Mouse (Mus musculus): ENCODE measurements around the gene Kif21b. TPM values are rescaled to one million over a fixed set of nuclear protein-coding genes. Genes with fewer than 3 reads are reported as not detected.

Gene Kif21b
- polyA plus RNA-seq, 1 experiment from 2014 or later = 78.3 TPM

GRCm38 (mm10) chr1:136178741-136179140 lies 47.6 kb downstream of the Kif21b start:
- 76% methylated on average over 6 of the region's 6 CpGs for WGBS
- peaks cover 14% of the 10 kb centered on the region for H3K36me3 ChIP-seq (ENCODE audit: control insufficient read depth, insufficient read depth)
- no peak overlapping the region for H3K4me3 ChIP-seq (replicated peaks; ENCODE audit: low read length)
- no peak overlapping the region for H3K9ac ChIP-seq (replicated peaks; ENCODE audit: low read depth, low read length)
- H3K27ac ChIP-seq (ENCODE audit: low read length) = no peak overlapping the region; the same call in 1 of the 2 replicates
- no peak for ATAC-seq
- no peak overlapping the region for H3K4me2 ChIP-seq (ENCODE audit: low read length)
- H3K9me3 ChIP-seq (ENCODE audit: control insufficient read depth, low read length) = no peaks in the 10 kb centered on the region
- H3K4me1 ChIP-seq (replicated peaks; ENCODE audit: control insufficient read depth, insufficient read depth, low read length) = peaks cover 7% of the 10 kb centered on the region
- no peaks in the 10 kb centered on the region for H3K27me3 ChIP-seq (replicated peaks; ENCODE audit: control insufficient read depth, insufficient read depth, low read length)

- WGBS = 50% methylated on average over 2 of the region's 2 CpGs
- Histone ChIP-seq H3K4me3 (replicated peaks; ENCODE audit: low read length) (no peak overlapping the region), H3K27ac (ENCODE audit: low read length) (no peak overlapping the region; the same call in 1 of the 2 replicates), H3K9ac (replicated peaks; ENCODE audit: low read depth, low read length) (no peak overlapping the region), H3K4me2 (ENCODE audit: low read length) (no peak overlapping the region), H3K4me1 (replicated peaks; ENCODE audit: control insufficient read depth, insufficient read depth, low read length) (no peaks in the 10 kb centered on the region; the same call in 1 of the 2 replicates), H3K9me3 (ENCODE audit: control insufficient read depth, low read length) (no peaks in the 10 kb centered on the region), H3K36me3 (ENCODE audit: control insufficient read depth, insufficient read depth) (peaks cover 14% of the 10 kb centered on the region), H3K27me3 (replicated peaks; ENCODE audit: control insufficient read depth, insufficient read depth, low read length) (no peaks in the 10 kb centered on the region)
- peak; percentile 18; the same call in 1 of the 2 replicates for ATAC-seq
These were observed 48.4 kb downstream of the Kif21b start for GRCm38 (mm10) chr1:136179511-136180001.

GRCm38 (mm10) chr1:136190033-136190432 lies 58.8 kb downstream of the Kif21b start:
- no peak overlapping the region for H3K9ac ChIP-seq (replicated peaks; ENCODE audit: low read depth, low read length)
- 91% methylated on average over 5 of the region's 5 CpGs for WGBS
- no peaks in the 10 kb centered on the region for H3K36me3 ChIP-seq (ENCODE audit: control insufficient read depth, insufficient read depth)
- H3K27ac ChIP-seq (ENCODE audit: low read length) = no peak overlapping the region
- no peaks in the 10 kb centered on the region for H3K4me1 ChIP-seq (replicated peaks; ENCODE audit: control insufficient read depth, insufficient read depth, low read length)
- H3K27me3 ChIP-seq (replicated peaks; ENCODE audit: control insufficient read depth, insufficient read depth, low read length) = no peaks in the 10 kb centered on the region
- ATAC-seq = no peak
- H3K4me3 ChIP-seq (replicated peaks; ENCODE audit: low read length) = no peak overlapping the region
- H3K9me3 ChIP-seq (ENCODE audit: control insufficient read depth, low read length) = no peaks in the 10 kb centered on the region
- H3K4me2 ChIP-seq (ENCODE audit: low read length) = no peak overlapping the region

GRCm38 (mm10) chr1:136212803-136213202 lies 81.6 kb downstream of the Kif21b start, which contains the start of gene Mroh3:
Gene Mroh3, minus strand, starts transcription at chr1:136212828.
- Histone ChIP-seq H3K27me3 (replicated peaks; ENCODE audit: control insufficient read depth, insufficient read depth, low read length) (no peaks in the 10 kb centered on the region), H3K4me2 (ENCODE audit: low read length) (no peak within 1 kb of the TSS), H3K27ac (ENCODE audit: low read length) (no peak within 1 kb of the TSS), H3K4me3 (replicated peaks; ENCODE audit: low read length) (no peak within 1 kb of the TSS), H3K9me3 (ENCODE audit: control insufficient read depth, low read length) (no peaks in the 10 kb centered on the region), H3K36me3 (ENCODE audit: control insufficient read depth, insufficient read depth) (no peaks in the 10 kb centered on the region; the same call in 1 of the 2 replicates), H3K9ac (replicated peaks; ENCODE audit: low read depth, low read length) (no peak within 1 kb of the TSS), H3K4me1 (replicated peaks; ENCODE audit: control insufficient read depth, insufficient read depth, low read length) (no peaks in the 10 kb centered on the region)
- ATAC-seq = peak; percentile 64
- 42% methylated on average over 3 of the region's 3 CpGs for WGBS

GRCm38 (mm10) chr1:136214304-136214703 lies 83.1 kb downstream of the Kif21b start:
- Histone ChIP-seq H3K4me1 (replicated peaks; ENCODE audit: control insufficient read depth, insufficient read depth, low read length) (no peaks in the 10 kb centered on the region), H3K4me3 (replicated peaks; ENCODE audit: low read length) (no peak overlapping the region), H3K9me3 (ENCODE audit: control insufficient read depth, low read length) (no peaks in the 10 kb centered on the region), H3K27me3 (replicated peaks; ENCODE audit: control insufficient read depth, insufficient read depth, low read length) (no peaks in the 10 kb centered on the region), H3K27ac (ENCODE audit: low read length) (no peak overlapping the region), H3K36me3 (ENCODE audit: control insufficient read depth, insufficient read depth) (no peaks in the 10 kb centered on the region; the same call in 1 of the 2 replicates), H3K4me2 (ENCODE audit: low read length) (no peak overlapping the region), H3K9ac (replicated peaks; ENCODE audit: low read depth, low read length) (no peak overlapping the region)
- WGBS = 81% methylated on average over 15 of the region's 15 CpGs
- no peak for ATAC-seq

GRCm38 (mm10) chr1:136220037-136220871 lies 89.1 kb downstream of the Kif21b start:
- H3K4me1 ChIP-seq (replicated peaks; ENCODE audit: control insufficient read depth, insufficient read depth, low read length) = no peaks in the 10 kb centered on the region
- no peaks in the 10 kb centered on the region for H3K9me3 ChIP-seq (ENCODE audit: control insufficient read depth, low read length)
- WGBS = 79% methylated on average over 10 of the region's 10 CpGs
- H3K4me2 ChIP-seq (ENCODE audit: low read length) = no peak overlapping the region
- no peak overlapping the region for H3K9ac ChIP-seq (replicated peaks; ENCODE audit: low read depth, low read length)
- H3K4me3 ChIP-seq (replicated peaks; ENCODE audit: low read length) = no peak overlapping the region
- H3K27ac ChIP-seq (ENCODE audit: low read length) = no peak overlapping the region
- ATAC-seq = no peak
- H3K27me3 ChIP-seq (replicated peaks; ENCODE audit: control insufficient read depth, insufficient read depth, low read length) = no peaks in the 10 kb centered on the region
- no peaks in the 10 kb centered on the region; the same call in none of the 2 replicates for H3K36me3 ChIP-seq (ENCODE audit: control insufficient read depth, insufficient read depth)

GRCm38 (mm10) chr1:136222386-136222785 lies 91.2 kb downstream of the Kif21b start:
- H3K27me3 ChIP-seq (replicated peaks; ENCODE audit: control insufficient read depth, insufficient read depth, low read length) = no peaks in the 10 kb centered on the region
- H3K4me3 ChIP-seq (replicated peaks; ENCODE audit: low read length) = no peak overlapping the region
- H3K4me1 ChIP-seq (replicated peaks; ENCODE audit: control insufficient read depth, insufficient read depth, low read length) = no peaks in the 10 kb centered on the region
- 92% methylated on average over 10 of the region's 10 CpGs for WGBS
- no peak overlapping the region for H3K9ac ChIP-seq (replicated peaks; ENCODE audit: low read depth, low read length)
- no peak overlapping the region for H3K27ac ChIP-seq (ENCODE audit: low read length)
- no peak overlapping the region for H3K4me2 ChIP-seq (ENCODE audit: low read length)
- ATAC-seq = no peak
- no peaks in the 10 kb centered on the region for H3K9me3 ChIP-seq (ENCODE audit: control insufficient read depth, low read length)
- no peaks in the 10 kb centered on the region; the same call in none of the 2 replicates for H3K36me3 ChIP-seq (ENCODE audit: control insufficient read depth, insufficient read depth)

- Histone ChIP-seq H3K36me3 (ENCODE audit: control insufficient read depth, insufficient read depth) (no peaks in the 10 kb centered on the region; the same call in none of the 2 replicates), H3K4me2 (ENCODE audit: low read length) (no peak overlapping the region), H3K27ac (ENCODE audit: low read length) (no peak overlapping the region), H3K4me1 (replicated peaks; ENCODE audit: control insufficient read depth, insufficient read depth, low read length) (peaks cover 7% of the 10 kb centered on the region), H3K4me3 (replicated peaks; ENCODE audit: low read length) (no peak overlapping the region), H3K9me3 (ENCODE audit: control insufficient read depth, low read length) (no peaks in the 10 kb centered on the region), H3K9ac (replicated peaks; ENCODE audit: low read depth, low read length) (no peak overlapping the region), H3K27me3 (replicated peaks; ENCODE audit: control insufficient read depth, insufficient read depth, low read length) (no peaks in the 10 kb centered on the region)
- WGBS = 93% methylated on average over 10 of the region's 10 CpGs
- ATAC-seq = no peak
These were observed 92.7 kb downstream of the Kif21b start for GRCm38 (mm10) chr1:136223758-136224342.

GRCm38 (mm10) chr1:136225846-136226245 lies 94.7 kb downstream of the Kif21b start:
- 93% methylated on average over 8 of the region's 8 CpGs for WGBS
- no peaks in the 10 kb centered on the region for H3K27me3 ChIP-seq (replicated peaks; ENCODE audit: control insufficient read depth, insufficient read depth, low read length)
- no peak overlapping the region for H3K4me3 ChIP-seq (replicated peaks; ENCODE audit: low read length)
- no peaks in the 10 kb centered on the region; the same call in none of the 2 replicates for H3K36me3 ChIP-seq (ENCODE audit: control insufficient read depth, insufficient read depth)
- no peak overlapping the region for H3K27ac ChIP-seq (ENCODE audit: low read length)
- no peak overlapping the region for H3K9ac ChIP-seq (replicated peaks; ENCODE audit: low read depth, low read length)
- peaks cover 22% of the 10 kb centered on the region for H3K4me1 ChIP-seq (replicated peaks; ENCODE audit: control insufficient read depth, insufficient read depth, low read length)
- no peak overlapping the region for H3K4me2 ChIP-seq (ENCODE audit: low read length)
- no peak for ATAC-seq
- no peaks in the 10 kb centered on the region for H3K9me3 ChIP-seq (ENCODE audit: control insufficient read depth, low read length)
